Mouse (Mus musculus) myocyte (in vitro differentiated cells): ENCODE results near the gene Slc4a1.

Experiments used
- E2F4 ChIP-seq: IDR thresholded peaks from one replicate; pipeline ENCODE4 v1.6.1; 2011; ENCODE audit warnings: mild to moderate bottlenecking, control low read depth, moderate library complexity; ENCODE audit not compliant: insufficient read depth
- MAX ChIP-seq: IDR thresholded peaks from one replicate; pipeline ENCODE4 v1.6.1; 2011; ENCODE audit warnings: low read depth, mild to moderate bottlenecking, control low read depth
- MYOG ChIP-seq, 3 experiments: IDR thresholded peaks; one replicate each; pipeline ENCODE4 v1.6.1; 2011; ENCODE audit warnings: control low read depth in 2 of 3, low read depth in 2 of 3, mild to moderate bottlenecking in 2 of 3; ENCODE audit not compliant: insufficient read length in 2 of 3, control insufficient read depth in 1 of 3, insufficient read depth in 1 of 3
- POLR2A ChIP-seq: IDR thresholded peaks from one replicate; pipeline ENCODE4 v1.6.1; 2011; ENCODE audit warnings: low read depth, mild to moderate bottlenecking, control low read depth, moderate library complexity; ENCODE audit not compliant: insufficient read length
- POLR2AphosphoS2 ChIP-seq: IDR thresholded peaks from one replicate; pipeline ENCODE4 v1.6.1; 2011; ENCODE audit warnings: low read depth, control low read depth; ENCODE audit not compliant: insufficient read length
- TCF12 ChIP-seq: IDR thresholded peaks from one replicate; pipeline ENCODE4 v1.6.1; 2011; ENCODE audit warnings: mild to moderate bottlenecking, control low read depth; ENCODE audit not compliant: poor library complexity, insufficient read depth, severe bottlenecking

DNA sequence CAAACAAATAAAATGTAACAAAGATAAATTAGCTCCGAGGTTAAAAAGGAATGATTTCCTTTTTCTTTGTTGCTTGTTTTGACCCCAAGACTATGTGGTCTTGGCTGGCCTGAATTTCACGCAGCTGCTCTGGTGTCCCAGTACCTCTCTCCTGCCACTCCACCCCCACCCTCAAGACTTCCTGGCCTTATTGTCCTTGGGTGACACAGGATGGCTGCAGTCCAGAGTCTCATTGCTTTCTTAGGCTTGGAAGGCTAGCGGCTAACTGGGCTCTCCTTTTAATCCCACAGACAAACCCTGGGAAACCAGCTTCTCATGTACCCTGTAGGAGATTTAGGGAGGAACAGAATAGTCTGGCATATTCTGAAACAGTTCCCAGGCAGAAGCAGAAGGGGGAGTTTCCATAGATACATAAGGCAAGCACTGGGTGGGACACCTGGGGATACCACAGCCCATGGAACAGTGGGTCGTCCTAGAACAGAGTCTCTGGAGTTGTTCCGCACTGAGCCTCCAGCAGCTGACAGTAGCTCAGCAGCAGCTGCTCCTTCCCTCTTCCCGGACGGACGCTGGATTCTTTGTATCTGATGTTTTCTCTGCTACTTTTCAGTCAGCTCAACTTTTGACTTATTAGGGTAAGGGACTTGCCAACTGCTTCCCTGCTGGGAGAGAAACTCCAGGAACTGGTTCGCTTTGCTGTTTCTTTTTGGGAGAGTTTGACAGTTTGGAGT, 30.9 kb downstream of the Slc4a1 start:
- TF ChIP-seq POLR2AphosphoS2 (no peak), MAX (no peak), E2F4 (no peak), TCF12 (no peak), POLR2A (no peak), MYOG (IDR thresholded peaks at IDR 0.05; ENCODE audit: control insufficient read depth in 1 of 3, insufficient read depth in 1 of 3, insufficient read length in 2 of 3, low read depth in 2 of 3) (peak; percentile 73 to 94 (median 91))
